Mouse (Mus musculus) fibroblast of lung, adult 2 months (primary cell): Measurements from ENCODE around the gene Pxt1.
"Not testable (repeated sequence)": the region's sequence is repeated elsewhere in the genome, so short reads cannot be mapped to it uniquely, and the experiment has no call there.

Experiments used
- DNase-seq: peaks from one replicate; pipeline ENCODE4 v3.0.0-alpha.2; 2011; ENCODE audit warnings: low read depth

Gene Pxt1

GRCm38 (mm10) chr17:28943740-28944139 lies at the start of gene Pxt1:
Pxt1 (minus strand) TSS chr17:28943840.
- DNase-seq: no peak

- not testable (repeated sequence) for DNase-seq
Observed at GRCm38 (mm10) chr17:28993004-28993403, 49.4 kb upstream of the Pxt1 start.

- no peak for DNase-seq
Observed at GRCm38 (mm10) chr17:28992105-28992504, 48.5 kb upstream of the Pxt1 start.

- DNase-seq: no peak
Observed at GRCm38 (mm10) chr17:28991286-28991685, 47.6 kb upstream of the Pxt1 start.

DNA sequence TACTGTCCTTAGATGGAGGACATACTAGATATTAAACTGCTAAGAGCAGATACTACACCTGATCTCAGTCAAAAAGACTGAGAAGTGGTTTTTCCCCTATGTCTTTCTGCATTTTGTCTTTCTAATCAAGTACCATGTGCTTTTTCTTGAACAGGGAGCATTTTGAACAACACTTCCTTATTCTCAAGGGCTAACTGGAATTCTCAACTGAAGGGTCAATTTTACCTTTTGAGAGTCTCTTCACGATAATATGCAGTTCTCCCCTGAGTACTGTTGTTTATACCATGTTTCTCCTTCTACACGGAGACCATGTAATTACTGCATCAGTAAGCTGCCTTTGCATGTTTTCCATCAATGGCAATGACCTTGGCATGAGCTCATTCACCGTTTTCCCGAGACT lies 46.4 kb upstream of the Pxt1 start:
- DNase-seq: no peak

- no peak for DNase-seq
Observed at GRCm38 (mm10) chr17:28988996-28989395, 45.4 kb upstream of the Pxt1 start.

GRCm38 (mm10) chr17:28988291-28988690 lies 44.7 kb upstream of the Pxt1 start:
- no peak for DNase-seq

DNA sequence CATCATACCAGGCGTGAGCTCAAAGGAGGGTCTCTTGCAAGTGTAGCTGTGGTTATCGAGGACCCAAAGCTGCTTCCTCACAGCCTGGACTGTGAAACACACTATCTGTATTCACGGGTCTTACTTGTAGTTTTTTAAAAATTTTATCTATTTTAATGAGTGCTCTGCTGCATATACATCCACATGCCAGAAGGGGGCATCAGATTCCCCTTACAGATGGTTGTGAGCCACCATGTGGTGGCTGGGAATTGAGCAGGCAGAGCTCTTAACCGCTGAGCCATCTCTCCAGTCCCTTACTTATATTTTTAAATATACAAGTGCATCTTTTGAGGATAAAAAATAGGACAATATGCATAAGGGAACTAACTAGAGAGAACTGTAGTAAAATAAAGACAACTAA lies 44.1 kb upstream of the Pxt1 start:
- no peak for DNase-seq

- DNase-seq: no peak
Observed at GRCm38 (mm10) chr17:28986833-28987232, 43.2 kb upstream of the Pxt1 start.

DNA sequence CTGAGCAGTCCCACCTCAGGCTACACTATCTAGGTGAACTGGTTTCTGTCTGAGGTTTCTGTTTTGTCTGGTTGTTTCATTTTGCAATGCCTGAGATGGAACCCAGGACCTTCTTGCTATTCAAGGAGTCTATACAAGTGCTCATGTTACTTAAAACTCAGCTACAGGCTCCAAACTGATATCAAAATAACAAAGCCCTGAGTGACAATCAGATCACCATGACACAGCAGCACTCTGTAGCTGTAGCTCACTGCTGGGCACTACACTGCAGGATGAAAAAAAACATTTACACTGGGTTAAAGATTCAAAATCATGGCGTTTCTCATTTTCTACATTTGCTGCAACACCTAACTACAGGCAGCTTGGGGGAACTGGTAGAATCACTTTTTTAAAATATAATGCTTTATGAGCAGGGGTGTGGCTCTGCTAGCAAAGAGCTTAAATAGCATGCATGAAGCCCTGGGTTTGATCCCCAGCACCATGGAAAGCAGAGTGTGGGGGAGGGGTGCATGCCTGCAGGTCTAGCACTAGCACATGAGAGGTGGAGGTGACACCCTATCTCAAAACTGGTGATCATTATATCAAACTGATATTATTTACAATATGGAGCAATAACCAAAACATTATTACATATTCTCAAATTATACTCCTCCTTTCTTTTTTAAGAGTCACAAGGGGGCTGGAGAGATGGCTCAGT lies 41.2 kb upstream of the Pxt1 start:
- DNase-seq: no peak

GRCm38 (mm10) chr17:28982591-28982990 lies 39.0 kb upstream of the Pxt1 start:
- no peak for DNase-seq

DNA sequence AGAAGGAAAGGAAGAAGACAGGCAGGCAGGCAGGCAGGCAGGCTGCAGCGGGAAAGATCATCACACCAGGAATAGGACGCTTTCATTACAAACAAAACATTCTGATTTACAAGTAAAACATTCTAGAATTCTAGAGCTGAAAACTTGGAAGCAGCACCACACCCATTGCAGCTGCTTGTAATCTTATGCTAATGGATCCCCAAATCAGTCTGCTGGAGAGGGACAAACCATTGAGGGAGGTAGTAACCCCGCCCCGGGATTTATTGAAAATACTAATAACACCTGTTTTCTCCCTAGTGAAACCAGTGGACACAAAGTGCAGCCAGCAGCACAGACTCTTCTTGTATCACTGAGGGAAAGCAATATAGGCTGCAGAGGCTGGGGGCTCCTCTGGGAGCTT lies 37.4 kb upstream of the Pxt1 start:
- no peak for DNase-seq

DNA sequence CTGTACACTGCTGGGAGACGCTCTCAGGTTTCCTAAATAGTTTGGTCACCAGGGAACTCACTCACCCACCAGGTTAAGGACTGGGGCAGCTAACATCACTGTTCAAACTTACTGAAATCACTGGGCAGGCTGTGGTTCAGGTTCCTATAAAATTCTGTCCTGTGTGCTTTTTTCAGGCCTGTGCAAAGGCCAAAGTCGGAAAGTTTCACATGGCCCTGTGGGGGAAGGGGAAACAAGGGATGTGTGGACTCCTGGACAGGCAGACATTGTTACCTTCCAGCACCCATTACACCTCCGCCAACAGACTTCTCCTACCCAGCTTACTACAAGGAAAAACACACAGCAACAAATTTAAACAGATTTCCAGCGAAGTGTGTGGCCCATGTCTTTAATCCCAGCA lies 35.5 kb upstream of the Pxt1 start:
- no peak for DNase-seq

- DNase-seq: no peak
Observed at GRCm38 (mm10) chr17:28970122-28970521, 26.5 kb upstream of the Pxt1 start.

DNA sequence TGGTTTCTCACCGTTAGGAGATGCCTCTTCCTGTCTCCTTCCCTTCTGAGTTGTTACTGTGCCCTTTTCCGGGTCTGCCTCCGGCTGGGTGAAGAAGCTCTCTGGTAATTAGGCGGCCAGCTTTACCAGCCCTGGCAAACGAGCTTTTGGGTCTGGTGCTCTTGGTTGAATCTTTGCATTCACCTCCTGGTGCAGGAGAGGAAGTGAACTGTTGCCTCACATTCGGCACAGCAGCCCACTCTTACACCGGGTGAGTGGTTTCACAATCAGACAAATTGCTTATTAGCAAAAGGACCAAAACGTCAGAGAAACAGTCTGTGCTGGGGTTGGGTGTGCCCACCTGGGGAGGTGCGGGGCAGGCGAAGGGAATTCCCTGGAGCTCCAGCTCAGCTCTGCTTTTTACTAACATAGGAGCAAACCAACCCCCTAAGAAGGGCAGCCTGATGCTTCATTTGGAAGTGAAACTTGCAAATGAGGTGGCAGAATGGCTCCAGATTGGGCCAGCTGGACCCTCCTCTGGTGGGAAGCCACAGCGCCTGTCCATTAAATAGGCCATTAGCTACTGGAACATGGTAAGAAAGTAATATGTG lies 23.5 kb upstream of the Pxt1 start:
- DNase-seq: no peak

DNA sequence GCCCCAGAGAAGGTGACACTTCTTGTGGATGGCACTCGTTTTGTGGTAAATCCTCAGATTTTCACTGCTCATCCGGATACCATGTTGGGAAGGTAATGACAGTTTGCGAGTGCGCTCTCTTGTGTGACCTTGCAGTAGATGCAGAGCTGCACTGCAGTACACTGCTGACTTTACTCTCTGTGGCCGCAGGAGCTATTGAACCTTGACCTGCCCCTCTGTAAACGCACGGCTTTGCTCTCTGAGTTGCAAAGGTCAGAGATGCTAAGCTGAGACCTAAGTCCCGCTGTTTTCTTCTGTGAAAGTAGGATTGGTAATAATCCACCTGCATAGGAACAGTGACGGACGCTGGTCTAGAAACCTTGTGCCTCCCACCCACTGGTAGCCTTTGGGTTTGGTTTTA lies 18.0 kb upstream of the Pxt1 start:
- no peak for DNase-seq

DNA sequence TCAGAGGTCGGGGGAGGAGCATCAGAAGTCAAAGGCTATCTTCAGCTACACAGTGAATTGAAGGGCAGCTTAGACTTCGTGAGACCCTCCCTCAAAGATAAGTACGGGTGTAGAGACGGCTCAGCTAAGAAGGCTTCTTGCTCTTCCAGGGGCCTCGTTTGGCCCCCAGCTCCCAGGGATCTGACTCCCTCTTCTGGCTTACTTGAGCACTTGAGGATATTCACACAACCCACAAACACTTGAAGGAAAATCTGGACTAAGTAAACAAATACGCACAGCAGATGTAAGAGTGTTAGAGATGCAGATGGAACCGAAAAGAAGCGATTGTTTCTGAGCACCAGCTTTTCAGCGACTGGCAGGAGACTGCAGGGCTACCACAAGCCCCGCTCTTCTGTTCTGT lies 17.0 kb upstream of the Pxt1 start:
- DNase-seq: no peak

DNA sequence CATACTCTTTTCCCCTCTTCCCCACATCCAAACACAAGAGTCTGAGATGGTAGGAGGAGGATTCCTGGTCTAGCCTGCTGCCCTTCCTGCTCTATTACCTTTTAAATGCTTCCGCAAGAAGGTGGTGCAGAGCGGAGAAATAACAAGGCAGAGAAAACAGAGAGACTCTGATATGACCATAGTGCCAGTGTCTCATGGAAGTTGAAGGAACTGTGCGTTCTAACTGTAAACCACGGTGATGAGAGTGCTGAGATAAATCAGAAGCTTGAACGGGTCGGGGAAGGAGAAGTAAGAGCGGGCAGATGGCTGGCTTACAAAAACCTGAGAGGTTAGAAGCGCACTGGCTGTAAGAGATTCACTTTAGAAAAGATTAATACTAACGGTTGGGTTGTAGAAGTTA lies 10.8 kb upstream of the Pxt1 start:
- DNase-seq: no peak

- DNase-seq: peak; percentile 11
Observed at GRCm38 (mm10) chr17:28953251-28953650, 9.6 kb upstream of the Pxt1 start.

GRCm38 (mm10) chr17:28951831-28952799 lies 8.5 kb upstream of the Pxt1 start, which contains the start of gene Kctd20:
Kctd20 (plus strand) TSS chr17:28951950.
- peak; percentile 61 for DNase-seq

- DNase-seq: no peak
Observed at GRCm38 (mm10) chr17:28950751-28951150, 7.1 kb upstream of the Pxt1 start.

- DNase-seq: no peak
Observed at GRCm38 (mm10) chr17:28948661-28949060, 5.0 kb upstream of the Pxt1 start.
